Mouse (Mus musculus): ENCODE measurements at regions not wholly inside any gene's neighbourhood (a gene's known extent, or its start where the extent isn't known, plus 50 kb on each side); places are given as distances from the start of the nearest gene placed in this dataset.
"Not testable (repeated sequence)": the region's sequence is repeated elsewhere in the genome, so short reads cannot be mapped to it uniquely, and the experiment has no call there.

DNA sequence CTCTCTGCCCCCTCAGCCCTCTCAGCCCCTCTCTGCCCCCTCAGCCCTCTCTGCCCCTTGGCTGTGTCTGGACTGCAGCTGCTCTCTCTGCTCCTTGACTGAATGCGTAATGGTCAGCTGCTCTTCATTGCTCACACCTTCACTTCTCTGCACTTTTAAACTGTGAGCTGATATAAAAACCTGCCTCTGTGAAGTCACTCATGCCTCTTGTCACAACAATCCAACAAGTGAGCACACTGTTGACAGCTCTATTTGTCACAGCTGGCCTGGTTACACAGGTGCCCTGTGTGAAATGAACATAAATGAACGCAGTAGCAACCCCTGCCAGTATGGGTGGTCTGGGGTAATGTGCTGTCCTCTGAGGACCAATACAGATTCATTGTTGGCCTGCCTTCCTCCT is 109.2 kb downstream of the Arrdc3 start:
- intact Hi-C loops (cut with DNase I), result no loop called here
- DNase-seq (ENCODE audit: low spot score in 2 of 2), result no peak

DNA sequence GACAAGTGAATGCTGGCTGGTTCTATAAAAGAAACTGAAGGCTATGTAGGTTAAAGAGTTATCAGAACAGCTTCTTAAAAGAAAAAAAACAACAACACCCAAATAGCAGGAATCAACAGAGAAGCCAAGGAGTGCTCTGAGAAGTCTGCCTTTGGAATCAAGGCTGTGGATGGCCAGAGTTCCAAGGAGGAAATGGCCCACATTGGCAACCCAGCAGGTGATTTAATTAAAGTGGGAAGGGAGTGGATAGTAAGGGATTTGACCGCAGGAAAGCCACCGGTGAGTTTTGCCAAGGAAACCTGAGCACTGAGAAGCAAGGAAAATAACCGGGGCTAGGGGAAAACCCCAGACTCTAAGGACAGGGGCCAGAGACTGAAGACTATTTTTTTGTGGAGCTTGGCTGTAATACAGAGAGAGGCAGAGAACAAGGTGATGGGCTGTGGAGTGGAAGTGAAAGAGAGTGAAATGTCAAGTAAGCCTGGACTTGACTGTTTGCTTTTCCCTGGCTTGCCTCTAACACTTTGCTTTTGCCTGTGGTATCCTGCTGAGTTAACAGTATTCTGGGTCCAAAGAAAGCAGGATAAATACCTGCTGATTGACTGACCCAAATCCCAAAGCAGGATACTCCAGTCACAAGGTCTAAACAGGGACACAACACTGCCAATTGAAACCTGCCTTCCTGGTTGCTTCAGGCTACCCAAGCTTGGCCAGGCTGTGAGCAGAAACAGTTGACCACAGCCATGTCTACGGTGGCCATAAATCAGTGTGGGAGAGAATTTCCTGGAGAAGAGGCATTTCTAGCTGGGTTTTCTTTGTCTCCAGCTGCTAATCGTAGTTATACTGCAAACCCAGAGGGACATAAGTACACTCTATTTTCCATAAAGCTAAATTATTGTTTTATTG is 125.9 kb downstream of the Arrdc3 start:
- DNase-seq (ENCODE audit: low spot score in 2 of 2), result no peak
- intact Hi-C loops (cut with DNase I), result no loop called here

DNA sequence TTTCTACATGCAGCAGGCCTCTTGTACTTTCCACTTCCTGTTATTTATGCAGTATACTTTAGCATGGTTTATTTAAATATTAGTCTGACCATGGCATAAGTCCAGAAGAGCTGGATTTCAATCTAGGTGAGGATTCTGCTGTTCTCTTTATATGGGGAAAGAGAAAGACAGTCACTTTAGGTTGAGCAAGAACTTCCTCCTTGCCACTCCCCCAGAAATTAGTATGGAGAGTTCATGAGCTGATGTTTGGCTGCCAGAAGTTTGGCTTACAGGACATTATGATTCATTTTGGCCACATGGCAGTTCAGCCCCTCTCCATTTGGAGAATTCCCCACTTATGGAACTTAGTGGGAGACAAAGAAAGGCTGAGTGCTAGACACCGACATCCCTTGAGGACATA is 130.8 kb downstream of the Arrdc3 start:
- intact Hi-C loops (cut with DNase I), result no loop called here
- no peak for DNase-seq (ENCODE audit: low spot score in 2 of 2)

DNA sequence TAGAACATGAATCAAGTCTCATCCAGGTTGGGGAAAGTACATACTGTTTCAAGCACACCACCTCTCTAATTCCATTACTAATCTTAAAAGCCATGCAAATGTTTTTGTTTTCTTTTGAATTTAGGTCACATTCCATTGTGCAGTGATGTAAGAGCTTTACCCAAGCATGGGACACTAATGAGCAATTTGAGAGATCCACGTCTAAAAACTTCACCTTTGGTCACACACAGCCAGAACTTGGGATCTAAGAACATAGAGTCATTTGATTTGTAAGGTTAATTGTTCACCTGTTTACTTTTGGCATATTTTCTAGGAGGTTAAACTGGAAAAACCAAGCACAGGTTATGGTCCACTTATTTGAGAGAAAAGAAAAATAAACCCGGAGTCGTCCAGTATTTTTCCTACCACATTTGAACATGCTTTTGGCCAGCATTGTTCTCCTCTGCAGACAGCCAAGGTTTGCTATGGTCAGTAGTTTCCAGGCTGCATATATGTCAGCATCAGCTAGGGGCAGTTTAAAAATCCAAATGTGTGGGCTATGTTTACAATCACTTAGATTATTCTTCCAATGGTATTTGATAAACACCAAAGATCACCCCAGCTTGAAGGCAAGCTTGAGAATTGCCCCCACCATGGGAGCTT is 137.0 kb downstream of the Arrdc3 start:
- DNase-seq (ENCODE audit: low spot score in 2 of 2), result no peak
- intact Hi-C loops (cut with DNase I), result no loop called here

DNA sequence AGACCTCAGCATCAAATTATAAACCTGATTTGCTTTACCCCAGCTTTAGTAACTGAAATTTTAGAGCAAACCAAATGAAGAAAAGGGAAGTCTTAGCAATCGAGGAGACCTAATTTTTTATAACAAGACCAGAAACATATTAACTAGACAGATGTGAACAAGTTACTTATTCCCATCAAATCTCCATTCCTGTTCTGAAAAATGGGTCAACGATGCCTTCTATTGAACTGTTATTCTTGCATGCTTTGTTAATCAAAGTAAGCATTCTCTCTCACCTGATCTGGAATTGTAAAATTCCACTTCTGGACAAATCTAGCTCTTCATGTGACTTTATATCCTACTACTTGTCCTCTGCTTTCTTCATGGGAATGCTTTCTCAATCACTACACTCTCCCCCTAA is 137.6 kb downstream of the Arrdc3 start:
- no peak for DNase-seq (ENCODE audit: low spot score in 2 of 2)
- intact Hi-C loops (cut with DNase I), result no loop called here

DNA sequence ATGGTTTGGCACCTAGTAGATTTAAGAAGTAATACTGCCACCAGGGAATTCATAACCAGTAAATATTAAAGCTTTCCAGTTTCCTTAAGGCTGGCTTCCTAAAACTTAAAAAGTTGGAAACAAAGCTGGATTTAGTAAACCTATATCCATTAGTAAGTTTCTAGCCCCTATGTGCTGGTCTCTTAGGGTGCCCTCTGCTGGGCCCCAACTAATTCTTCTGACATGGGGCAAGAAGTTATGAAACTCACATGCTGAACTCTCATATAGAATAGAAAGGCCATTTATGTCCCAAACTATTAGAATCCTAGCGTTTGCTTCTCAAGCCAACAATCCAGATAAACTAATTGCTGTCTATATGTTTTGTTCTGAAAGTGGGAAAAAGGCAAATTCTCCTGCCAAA is 139.2 kb downstream of the Arrdc3 start:
- intact Hi-C loops (cut with DNase I), result no loop called here
- no peak for DNase-seq (ENCODE audit: low spot score in 2 of 2)

DNA sequence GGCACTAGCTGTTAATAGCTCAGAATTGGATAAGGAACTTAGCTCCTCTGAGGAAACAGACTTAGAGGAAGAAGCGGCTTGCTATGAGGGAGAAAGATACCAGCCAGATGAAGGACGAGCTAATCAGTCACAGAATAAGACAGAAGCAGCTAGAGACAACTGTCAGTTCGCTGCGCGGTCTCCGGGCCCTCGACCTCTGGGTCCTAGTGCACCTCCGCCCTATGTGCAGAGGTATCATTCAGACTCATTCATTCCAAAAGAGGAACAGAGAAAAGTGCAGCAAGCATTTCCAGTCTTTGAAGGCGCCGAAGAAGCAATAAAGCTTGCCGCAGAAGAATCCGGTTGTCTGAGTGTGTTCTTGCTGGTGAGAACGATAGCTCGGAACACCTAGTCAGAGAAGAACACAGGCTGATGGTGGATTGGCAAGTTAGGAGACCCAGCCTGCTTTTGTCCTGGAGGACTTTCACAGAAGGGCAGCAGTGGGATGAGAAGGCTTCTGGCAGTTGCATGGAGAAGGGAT is 142.1 kb downstream of the Arrdc3 start:
- DNase-seq (ENCODE audit: low spot score in 2 of 2); intact Hi-C loops (cut with DNase I): not testable (repeated sequence)

DNA sequence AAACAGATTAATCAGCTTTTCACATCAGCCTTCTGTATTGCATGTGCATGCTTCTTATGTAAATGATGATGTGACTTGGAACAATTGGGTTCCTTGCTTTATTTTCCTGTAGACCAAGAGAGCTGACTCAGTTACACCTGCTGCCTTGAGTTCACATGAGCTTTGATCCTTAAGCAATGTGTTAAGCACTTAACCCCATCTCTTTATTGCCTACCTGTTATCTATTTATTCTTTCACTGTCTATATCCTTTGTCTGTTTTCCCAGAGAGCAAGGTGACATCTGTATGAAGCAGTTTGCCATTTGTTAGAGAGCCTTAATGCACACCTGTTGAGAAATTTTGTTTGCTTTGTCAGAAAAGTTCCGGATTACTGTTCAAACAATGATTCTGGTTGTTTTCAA is 154.1 kb downstream of the Arrdc3 start:
- no peak for DNase-seq (ENCODE audit: low spot score in 2 of 2)
- intact Hi-C loops (cut with DNase I), result no loop called here

DNA sequence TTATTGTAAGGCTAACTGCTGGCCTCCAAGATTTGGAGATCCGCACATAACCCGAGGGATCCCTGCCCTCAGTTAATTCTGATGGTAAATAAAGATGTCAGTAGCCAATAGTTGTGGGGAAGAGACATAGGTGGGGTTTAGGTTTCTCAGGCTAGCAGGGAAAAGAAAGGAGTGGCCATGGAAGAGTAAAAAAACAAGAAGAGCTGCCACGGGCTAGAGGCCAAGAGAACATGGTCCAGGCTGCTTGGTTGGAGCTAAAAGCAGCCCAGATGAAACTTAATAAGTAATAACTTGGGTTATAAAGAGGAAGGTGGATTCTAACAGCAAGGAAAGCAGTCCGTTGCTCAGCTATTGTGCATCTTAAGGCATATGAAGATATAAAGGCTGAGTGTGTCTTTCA is 155.6 kb downstream of the Arrdc3 start:
- intact Hi-C loops (cut with DNase I), result no loop called here
- no peak for DNase-seq (ENCODE audit: low spot score in 2 of 2)

DNA sequence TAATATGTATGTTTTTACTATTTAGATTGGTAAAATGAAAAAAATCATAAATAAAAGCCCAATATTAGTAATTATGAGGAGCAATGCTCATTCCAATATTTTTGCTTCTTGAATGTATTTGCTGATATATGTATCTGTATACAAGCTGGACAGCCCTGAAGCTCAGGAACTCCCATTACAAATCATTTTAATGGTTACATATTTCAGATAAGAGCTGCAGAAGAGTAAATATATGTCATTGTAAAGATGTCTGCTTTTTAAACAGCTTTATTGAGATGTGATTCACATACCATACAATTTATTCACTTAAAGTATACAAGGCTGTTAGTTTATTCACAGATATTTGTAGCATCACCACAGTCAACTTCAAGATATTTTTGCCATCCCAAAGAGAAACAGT is 157.3 kb downstream of the Arrdc3 start:
- intact Hi-C loops (cut with DNase I), result no loop called here

DNA sequence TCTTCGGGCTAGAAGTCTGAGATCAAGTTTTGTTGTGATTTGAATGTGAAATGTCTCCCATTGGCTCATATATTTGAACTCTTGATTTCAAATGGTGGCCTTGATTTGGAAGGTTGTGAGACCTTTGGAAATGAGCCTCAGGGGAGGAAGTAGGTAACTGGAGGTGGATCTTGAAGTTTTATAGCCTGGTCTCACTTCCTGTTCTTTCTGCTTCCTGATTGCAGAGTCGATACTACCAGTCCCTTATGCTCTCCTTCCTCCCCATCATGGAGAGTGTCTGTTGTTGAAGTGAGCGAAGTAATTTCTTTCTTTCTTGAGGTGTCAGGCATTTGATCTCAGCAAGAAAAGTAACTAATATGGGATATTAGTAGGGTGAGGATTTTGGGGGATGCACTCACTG is 158.5 kb downstream of the Arrdc3 start:
- DNase-seq (ENCODE audit: low spot score in 2 of 2), result no peak
- intact Hi-C loops (cut with DNase I), result no loop called here

More for the DNA sequence above, 157.3 kb downstream of the Arrdc3 start:
- no peak for DNase-seq (ENCODE audit: low spot score in 2 of 2)

Data from left cerebral cortex, postnatal 36 days (tissue).